Mouse (Mus musculus): ENCODE data around the gene Pus10. TPM values are rescaled to one million over a fixed set of nuclear protein-coding genes. Genes with fewer than 3 reads are reported as not detected.

Pus10 gene
- polyA plus RNA-seq (2015; fragmentation: Nextera tagmentation; extraction: Ambion mirVana) = 8.2 and 10.2 TPM in 2 replicates

DNA sequence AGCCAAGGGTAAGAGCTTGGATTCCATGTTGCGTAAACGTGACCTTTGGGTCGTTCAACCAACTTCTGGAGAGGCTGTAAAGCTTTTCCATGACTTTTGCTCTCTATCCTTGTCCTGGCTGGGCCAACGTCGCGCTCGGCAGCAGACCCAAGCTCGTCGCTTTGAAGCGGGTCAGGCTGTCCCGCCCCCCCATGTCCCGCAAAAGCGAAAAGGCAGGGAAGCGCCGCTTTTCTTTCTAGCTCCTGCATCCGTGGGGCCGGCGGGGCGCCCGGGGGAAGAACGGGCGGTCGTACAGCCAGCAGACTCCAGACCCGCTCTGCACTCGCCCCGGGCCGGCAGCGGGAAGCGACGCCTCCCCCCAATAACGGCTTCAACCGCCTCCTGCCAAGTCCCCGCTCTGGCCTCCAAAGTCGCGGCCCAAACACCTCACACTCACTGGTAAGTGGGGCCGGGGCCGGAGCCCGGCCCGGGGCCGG lies at the start of gene Pus10:
TSS of gene Pus10 (plus strand) at position 364 of the 476 bp plus-strand sequence.

DNA sequence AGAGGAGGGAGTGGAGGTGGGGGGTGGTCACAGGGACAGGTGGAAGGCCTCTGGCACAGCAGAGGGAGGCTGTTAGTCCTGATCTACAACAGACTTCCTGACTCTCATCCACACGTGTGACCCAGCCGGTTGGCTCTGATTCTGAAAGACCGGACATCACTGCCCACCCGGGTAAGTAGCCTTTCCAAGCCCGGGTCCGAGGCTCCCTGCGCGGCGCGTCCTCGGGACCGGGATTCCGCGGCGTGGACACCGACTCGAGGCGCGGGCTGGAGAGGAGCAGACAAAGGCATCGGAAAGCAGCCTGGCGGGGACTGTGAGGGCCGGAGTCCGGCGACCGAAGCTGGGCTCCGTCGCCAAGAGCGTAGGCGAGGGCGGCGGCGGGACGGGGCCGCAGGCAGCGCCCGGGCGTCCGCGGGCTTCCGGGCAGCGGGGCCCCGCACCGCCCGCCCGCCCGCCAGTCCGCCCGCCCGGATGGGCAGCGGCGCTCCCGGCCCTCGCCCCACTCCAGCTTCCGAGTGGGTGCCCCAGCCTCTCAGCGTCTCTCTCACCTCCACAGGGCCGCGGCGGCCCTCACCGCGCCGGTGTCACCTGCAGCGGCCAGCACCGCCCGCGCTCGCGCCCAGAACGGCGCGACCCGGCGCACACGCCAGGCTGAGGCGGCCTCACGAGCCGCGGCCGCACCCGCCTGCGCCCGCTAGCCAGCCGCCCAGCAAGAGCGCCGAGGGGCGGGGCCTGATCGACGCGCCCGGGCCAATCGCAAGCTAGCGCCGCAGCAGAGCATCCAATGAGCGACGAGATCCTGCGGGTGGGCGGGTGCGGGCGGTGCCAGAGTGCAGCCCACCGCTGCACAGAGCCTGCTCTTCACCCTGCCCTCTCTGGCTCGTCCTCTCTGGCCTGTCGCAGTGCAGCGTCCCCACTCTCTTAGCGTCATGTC lies 32.3 kb upstream of the Pus10 start, which contains the start of gene 0610010F05Rik:
TSS of gene 0610010F05Rik (minus strand) at position 695 of the 934 bp plus-strand sequence.

DNA sequence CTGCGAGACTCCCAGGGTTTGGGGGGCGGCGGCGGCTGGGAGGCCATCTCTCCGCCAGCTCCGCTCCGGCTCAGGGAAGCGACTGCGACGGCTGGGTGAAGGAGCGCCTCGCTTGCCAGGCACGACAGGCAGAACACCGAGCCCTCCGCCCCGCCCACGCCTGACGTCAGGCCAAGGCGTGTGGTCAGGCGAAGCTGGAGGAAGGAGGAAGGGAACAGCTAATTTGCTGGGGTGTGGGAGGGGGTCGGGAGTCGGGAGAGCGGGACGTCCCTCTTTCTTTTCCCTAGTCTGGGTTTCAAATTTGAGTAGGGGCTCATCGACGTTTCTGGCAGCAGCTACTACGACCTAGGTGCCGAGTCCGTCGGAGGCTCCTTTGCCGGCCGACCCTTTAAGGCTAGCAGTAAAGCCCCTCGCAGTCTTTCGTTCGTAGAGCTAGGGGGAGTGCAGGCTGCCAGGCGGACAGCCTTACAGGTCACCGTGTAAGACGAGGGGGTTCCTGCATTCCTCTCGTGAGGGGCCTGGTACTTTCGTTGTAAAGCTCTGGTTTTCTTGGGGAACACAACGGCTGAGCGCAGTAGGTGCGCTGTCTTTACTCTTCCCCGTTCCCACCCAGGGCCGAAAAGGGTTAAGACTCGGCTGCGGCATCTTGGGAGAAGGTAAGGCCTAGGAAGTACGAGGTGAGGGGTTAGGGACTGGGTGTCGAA lies 476 bp downstream of the Pus10 start, which contains the start of gene Pex13:
TSS of gene Pex13 (minus strand) at position 162 of the 704 bp plus-strand sequence.

DNA sequence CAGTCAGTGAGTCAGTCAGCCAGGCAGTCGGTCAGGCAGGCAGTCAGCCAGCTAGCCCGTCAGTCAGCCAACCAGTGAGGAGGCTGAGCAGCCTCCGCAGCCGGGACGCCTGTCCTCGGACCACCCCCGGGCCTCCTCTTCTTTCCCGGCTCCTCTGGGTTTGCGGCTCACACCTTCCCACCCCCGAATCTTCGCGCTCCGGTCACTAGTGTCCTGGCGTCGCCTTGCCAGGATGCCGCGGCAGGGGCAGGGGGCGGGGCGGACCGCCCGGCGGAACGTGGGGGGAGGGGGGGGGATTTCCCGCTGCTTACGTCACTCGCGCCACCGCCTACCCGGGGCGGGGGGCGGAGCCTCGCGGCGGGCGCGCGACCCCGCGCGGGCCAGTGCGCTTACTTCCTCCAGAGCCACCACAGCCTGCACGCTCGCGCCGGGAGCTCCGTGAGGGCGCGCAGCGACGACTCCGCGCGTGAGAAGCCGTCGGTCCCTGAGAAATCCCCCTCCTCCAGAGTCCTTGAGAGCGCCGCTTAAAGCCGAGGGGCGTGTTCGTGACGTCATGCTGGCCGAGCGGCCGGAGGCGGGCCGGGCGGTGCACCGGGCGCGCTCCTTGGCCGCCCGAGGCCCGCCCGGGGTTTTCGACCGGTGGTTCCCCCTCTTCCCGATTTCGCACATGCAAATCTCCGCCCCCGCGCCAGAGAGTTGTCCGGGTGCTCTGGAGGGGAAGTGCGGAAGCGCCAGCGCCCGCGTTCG lies 105.5 kb downstream of the Pus10 start, which contains the start of gene Rel:
TSS of gene Rel (minus strand) at position 211 of the 747 bp plus-strand sequence.

Other genes with a start within 250 kb of the Pus10 start
- gene Ahsa2, start 167.6 kb upstream of the Pus10 start, polyA plus RNA-seq (2015; fragmentation: Nextera tagmentation; extraction: Ambion mirVana) = 22.5 and 23.2 TPM in 2 replicates
- not detected in 2 replicates for gene 1700093K21Rik, start 144.5 kb upstream of the Pus10 start, polyA plus RNA-seq (2015; fragmentation: Nextera tagmentation; extraction: Ambion mirVana)
- 15.7 and 18.2 TPM in 2 replicates for gene 0610010F05Rik, start 32.0 kb upstream of the Pus10 start, polyA plus RNA-seq (2015; fragmentation: Nextera tagmentation; extraction: Ambion mirVana)
- 19.8 and 27.1 TPM in 2 replicates for gene Pex13, start 285 bp downstream of the Pus10 start, polyA plus RNA-seq (2015; fragmentation: Nextera tagmentation; extraction: Ambion mirVana)
- gene Rel, start 105.3 kb downstream of the Pus10 start, polyA plus RNA-seq (2015; fragmentation: Nextera tagmentation; extraction: Ambion mirVana) = 1.0 and 1.1 TPM in 2 replicates
- 4.8 and 6.1 TPM in 2 replicates for gene Papolg, start 229.6 kb downstream of the Pus10 start, polyA plus RNA-seq (2015; fragmentation: Nextera tagmentation; extraction: Ambion mirVana)